Mouse (Mus musculus) layer of hippocampus, postnatal 14 days (tissue): ENCODE measurements around the gene Nacad. TPM values are rescaled to one million over a fixed set of nuclear protein-coding genes. Genes with fewer than 3 reads are reported as not detected.
"Not testable (repeated sequence)": the region's sequence is repeated elsewhere in the genome, so short reads cannot be mapped to it uniquely, and the experiment has no call there.

ENCODE experiments used
- DNase-seq, 2 experiments: peaks; one replicate each; pipeline ENCODE4 v3.0.0; 2021 to 2022; ENCODE audit warnings: low spot score in 2 of 2, mixed read lengths in 1 of 2
- long read RNA-seq, 2 experiments: library from polyadenylated mRNA; stranded (forward); transcript quantifications; one replicate each; pipeline ENCODE4 v2.0.0; 2021
- total RNA-seq, 2 experiments: library from RNA; stranded (reverse); gene quantifications; 2 replicates each; pipeline ENCODE4 v1.2.3; 2021

Gene Nacad
- total RNA-seq, result 10 to 100 TPM; 58.1 to 61.9 TPM
- long read RNA-seq, experiment 1, full-length matches to known transcripts, result 11 of 38 reads
- long read RNA-seq, experiment 1, partial matches to known transcripts, result 23 of 38 reads
- long read RNA-seq, experiment 1, other reads (novel, unspliced or antisense), result 4 of 38 reads
- long read RNA-seq, experiment 2, full-length matches to known transcripts, result 8 of 32 reads
- long read RNA-seq, experiment 2, partial matches to known transcripts, result 19 of 32 reads
- long read RNA-seq, experiment 2, other reads (novel, unspliced or antisense), result 5 of 32 reads

DNA sequence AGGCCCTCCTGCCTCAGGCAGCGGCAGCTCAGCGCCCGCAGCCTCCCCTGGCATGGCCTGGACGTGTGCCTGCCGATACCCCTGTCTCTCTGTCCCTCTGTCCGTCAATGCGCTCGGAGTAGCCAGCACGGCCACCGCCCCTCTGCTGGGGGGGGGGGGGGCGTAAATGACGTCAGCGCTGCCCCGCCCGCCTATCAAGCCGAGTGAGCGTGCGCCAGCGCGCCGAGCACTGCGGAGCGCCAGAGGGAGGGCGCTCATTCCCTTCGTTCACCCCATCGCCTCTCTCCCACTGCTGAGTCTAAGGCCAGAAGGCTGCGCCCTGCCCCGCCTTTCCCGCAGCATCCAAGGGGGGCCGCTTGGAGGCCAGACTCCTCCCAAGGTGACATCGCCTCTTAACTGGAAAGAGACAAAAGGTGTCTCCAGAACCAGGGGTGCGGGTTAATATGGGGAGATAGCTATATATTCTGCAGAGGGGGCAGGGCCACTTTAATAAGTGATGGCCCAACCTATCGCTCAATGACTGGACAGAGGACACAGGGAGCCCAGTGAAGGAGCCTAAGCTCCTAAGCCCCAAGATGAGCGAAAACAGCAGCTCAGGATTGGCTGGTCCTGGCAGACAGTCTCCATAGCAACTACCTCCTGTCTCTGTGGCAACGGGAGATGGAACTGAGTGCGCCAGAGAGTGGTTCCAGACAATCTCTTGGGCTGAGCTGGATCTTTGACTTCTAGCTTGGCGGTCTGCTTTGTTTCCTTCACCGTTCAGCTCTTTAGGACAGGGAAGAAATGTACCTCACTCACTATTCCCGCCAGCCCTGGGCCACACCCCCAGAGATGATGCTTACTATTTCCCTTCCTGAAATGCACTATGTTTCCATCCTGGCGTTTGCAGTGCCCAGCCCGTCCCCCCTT, at the start of gene Nacad:
Gene Nacad, minus strand, starts transcription at position 563 of the 909 bp plus-strand sequence.
- DNase-seq, result peak; percentile 79 to 90

DNA sequence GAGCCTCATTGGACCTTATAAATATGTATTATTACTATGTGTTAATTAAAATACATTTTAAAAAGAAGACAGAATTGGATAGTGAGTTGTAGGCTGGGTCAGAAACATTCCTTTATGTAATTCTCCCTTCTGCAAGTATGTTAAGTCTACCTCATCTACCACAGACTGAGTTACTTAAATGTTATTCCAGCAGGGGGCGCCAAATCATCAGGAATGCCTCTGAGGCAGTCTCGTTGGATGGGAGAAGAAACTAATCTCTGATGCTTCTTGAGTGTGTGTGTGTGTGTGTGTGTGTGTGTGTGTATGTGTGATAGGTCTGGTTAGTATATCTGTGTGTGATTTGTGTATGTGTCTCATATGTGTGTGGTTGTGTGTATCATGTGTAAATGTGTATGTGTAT, 49.0 kb upstream of the Nacad start:
- peak; percentile 73 to 90 for DNase-seq

DNA sequence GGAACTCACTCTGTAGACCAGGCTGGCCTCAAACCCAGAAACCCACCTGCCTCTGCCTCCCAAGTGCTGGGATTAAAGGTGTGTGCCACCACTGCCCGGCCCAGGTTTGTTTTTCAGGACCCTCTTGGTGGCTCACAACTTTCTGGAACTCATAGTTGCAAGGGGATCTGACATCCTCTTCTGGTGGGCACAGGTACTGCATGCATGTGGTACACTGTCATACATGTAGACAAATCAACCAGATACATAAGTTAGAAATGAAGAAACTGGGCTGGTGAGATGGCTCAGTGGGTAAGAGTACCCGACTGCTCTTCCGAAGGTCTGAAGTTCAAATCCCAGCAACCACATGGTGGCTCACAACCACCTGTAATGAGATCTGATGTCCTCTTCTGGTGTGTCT, 47.1 kb upstream of the Nacad start:
- DNase-seq, result not testable (repeated sequence)

DNA sequence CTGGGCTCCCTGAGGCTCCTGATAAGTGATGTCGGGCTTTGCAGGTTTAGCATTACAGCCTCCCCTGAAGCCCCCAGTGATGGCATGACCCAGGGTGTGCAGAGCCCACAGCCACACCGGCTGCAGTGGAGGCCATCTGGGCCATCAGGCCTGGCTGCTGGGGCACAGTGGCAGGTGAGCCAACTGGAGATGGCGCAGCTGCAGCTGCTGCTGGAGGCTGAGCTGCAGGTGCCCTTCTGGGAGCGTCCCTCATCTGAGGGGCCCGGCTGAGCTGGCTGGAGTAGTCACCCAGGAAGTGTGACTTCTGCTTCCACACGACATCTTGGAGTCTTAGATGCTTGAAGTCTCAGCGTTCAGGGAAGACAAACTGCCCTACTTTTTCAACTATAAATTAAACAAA, 44.7 kb upstream of the Nacad start:
- no peak for DNase-seq

DNA sequence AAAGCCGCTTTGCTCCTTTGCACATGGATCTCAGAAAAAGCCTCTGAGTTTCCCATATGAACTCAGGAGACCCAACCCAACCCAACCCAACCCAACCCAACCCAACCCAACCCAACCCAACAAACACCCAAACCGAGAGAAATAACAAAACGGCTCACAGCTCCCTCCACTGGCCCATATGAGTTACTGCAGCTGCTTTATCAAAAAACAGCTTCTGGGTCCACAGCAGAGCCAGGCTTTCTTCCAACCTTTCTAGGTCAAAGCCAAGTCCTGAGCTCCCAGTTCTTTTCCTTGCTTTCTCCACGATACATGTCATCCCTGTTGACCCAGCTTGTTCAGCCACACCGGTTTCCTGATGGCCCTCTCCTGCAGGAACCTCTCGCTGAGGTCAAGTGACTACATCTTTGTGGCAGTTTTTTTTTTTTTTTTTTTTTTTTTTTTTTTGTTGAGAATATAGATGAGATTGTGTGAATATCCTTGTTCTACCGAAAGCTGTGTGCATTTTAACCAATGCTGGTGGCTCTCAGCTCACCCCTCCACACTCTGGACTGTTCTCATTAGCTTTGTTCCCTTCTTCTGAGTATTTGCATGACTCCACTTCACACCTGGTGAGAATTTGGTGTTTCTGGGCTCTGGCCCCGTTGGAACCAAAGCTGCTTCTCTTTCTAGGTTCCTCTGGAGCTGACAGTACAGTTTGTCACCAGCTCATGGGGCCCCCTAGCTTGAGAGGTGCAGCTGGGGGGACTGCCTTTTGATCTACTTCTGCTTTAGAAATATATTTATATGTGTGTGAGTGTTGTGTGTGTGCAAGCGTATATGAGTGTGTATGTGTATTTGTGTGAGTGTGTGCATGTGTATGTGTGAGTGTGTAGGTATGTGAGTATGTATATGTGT, 42.2 kb upstream of the Nacad start:
- DNase-seq, result no peak

DNA sequence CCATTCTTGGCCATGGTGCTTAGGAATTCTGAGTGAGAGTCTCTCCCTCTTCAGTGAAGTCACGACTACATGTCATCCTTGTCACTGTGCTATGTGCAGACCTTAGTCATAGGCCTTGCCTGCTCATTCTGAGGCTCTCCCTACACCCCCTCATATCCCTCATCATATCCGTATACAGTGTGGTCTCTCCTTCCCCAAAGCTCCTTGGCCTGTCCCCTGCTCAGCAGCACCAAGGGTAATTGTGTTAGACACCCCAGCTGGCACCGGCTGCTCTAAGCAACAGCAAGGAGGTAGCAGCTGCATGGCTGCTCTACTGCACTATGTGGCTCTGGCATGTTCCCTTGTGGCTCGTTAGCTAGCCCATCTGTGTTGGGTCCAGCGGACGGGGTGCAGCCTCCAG, 38.7 kb upstream of the Nacad start:
- no peak for DNase-seq

DNA sequence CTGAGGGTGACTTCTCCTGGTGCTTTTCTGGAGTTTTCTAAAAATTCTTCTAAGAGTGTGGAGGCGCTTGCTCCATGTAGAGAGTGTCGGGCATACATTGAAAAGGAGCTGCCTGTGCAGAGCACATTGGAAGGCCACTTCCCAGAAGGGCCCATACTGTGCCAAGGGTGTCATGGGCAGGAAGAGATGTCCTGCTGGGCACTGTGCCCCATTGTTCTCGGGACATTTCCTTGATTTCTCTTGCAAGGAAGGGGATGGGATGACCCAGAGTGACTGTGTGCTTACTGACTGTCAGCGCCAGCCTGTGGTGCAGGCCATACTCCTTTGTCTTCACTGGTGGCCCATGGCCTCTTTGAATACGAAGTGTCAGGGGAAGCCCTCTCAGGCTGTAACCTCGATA, 33.2 kb upstream of the Nacad start:
- DNase-seq, result no peak

DNA sequence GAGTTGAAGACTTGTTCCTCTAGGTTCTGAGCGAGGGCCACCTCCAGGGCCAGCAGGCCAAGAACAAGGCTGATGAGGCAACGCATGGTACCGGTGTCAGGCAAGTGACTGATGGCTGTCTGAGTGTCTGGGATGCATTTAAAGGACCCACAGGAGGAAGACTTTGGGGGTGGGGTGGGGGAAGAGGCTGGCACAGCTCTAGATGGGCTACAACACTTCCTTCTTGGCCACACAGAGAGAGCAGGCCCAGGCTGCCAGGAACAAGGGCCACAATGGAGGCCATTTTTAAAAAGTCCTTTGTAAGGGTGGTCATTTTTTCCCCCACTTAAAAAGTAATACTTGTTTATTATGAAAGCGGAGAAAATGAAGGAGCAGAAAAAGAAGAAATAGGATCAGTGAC, 32.7 kb upstream of the Nacad start, which contains the start of gene Wap:
Gene Wap, minus strand, starts transcription at position 101 of the 400 bp plus-strand sequence.
- DNase-seq, result no peak

DNA sequence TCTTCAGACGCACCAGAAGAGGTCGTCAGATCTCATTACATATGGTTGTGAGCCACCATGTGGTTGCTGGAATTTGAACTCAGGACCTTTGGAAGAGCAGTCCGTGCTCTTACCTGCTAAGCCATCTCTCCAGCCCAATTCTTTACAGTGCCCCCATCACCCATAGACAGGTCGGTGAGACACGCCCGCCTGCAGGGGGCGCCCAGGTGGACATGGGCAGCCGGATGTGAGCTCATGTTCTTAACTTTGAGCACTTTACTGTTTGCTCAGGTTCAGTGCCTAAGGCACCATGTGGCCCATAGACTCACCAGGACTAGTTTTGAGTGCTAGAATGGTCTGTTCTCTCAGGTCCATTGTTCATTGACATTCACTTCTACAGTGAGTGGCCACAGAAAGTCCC, 30.3 kb upstream of the Nacad start:
- no peak for DNase-seq

DNA sequence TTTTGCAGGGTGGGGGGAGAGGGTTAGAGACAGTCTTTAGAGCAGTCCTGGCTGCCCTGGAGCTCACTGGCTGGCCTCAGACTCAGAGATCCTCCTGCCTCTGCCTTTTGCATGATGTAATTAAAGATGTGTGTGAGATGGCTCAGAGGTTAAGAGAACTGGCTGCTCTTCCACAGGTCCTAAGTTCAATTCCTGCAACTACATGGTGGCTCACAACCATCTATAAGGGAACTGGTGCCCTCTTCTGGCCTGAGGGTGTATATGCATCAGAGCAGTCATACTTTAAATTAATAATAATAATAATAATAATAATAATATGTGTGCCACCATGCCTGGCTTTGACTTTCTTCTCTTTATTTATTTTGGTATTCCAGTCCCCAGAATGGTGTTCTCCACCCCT, 23.8 kb upstream of the Nacad start:
- DNase-seq, result no peak

DNA sequence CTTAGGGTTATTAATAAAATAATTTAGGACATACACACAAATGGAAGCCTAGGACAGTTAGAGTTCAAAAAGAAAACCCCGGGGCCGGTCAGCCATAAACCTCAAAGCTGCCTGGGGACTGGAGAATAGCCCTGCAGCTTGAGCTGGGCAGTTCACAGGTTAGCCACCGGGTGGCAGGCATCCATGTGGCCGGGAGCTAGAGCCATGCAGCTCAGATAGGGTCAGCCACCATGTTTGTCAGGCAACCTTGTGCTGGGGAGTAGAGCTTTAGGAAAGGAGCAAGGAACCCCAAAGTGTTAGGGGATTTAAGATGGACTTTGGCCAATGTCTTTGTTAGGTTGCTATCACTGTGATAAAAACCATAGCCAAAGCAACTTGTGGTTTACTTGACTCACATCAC, 22.7 kb upstream of the Nacad start:
- DNase-seq, result no peak

DNA sequence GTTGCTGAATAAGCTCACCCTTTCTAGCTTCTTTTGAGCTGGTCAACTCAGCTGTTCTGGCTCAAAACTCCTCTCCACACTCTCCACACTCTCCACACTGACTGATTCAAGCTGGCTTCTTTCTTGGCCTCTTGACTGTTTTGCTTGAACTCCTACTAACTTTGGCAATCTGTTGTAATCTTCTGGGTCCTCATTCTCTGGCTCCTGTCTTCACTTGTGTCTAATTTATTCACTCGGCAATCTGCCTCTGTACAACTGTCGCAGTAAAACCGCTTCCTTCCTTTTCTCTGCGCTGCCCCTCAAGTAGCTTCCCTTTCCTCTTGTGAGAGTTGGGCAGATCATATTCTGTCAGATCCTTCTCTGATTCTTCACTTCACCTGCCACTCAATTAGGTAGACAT, 21.9 kb upstream of the Nacad start:
- no peak for DNase-seq

DNA sequence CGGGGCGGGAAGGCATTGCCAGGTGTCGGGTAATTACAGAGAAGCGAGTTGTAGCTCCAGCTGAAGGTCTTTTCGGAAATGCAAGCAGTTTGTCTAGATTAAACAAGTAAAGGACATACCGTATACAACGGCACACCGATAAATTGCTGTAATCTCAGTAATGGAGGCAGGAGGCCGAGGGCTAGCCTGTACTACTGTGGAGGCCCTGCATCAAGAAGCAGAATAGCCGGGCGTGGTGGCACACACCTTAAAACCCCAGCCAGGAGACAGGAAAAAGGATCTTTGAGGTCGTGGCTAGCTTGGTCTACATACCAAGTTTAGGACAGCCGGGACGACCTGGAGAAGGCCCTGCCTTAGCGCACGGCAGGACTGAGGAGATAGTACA, 20.5 kb upstream of the Nacad start:
- no peak for DNase-seq

DNA sequence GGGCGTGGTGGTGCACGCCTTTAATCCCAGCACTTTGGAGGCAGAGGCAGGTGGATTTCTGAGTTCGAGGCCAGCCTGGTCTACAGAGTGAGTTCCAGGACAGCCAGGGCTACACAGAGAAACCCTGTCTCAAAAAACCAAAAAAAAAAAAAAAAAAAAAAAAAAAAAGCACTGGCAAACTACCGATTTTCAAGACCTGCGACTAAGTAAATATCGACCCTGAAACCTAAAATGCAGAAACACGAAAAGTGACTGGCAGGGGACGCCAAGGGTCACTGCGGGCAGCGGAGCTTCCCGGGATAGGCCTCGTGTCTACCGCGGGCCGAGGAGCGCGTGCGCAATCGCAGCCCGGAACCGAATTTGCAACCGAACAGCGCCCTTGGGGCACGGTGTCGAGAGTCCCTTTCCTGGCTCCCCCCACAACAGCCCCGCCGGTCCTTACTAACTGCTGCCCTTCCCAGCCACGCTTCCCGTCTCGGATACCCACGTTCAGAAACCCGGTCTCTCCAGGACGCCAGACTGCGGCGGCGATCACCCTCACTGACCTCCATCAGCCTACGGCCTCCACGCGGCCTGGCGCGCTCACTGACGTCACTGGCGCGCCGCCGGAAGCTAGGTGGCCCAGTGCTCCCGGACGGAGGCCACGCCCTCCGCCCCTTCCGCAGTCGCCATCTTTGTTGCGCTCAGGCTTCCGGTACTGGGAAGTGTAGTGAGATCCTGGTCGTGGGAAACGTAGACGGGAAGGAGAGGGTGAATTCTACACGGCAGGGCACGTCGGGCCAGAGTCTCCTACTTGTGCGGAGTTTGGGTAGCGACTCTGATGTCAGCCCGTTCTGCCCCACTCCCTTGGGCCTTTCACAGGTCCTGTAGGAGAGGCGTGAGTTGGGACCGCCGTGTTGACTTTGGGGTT, 19.9 kb upstream of the Nacad start, which contains the start of gene Tbrg4:
Gene Tbrg4, minus strand, starts transcription at position 590 of the 910 bp plus-strand sequence.
- DNase-seq, result peak; percentile 94 to 95

DNA sequence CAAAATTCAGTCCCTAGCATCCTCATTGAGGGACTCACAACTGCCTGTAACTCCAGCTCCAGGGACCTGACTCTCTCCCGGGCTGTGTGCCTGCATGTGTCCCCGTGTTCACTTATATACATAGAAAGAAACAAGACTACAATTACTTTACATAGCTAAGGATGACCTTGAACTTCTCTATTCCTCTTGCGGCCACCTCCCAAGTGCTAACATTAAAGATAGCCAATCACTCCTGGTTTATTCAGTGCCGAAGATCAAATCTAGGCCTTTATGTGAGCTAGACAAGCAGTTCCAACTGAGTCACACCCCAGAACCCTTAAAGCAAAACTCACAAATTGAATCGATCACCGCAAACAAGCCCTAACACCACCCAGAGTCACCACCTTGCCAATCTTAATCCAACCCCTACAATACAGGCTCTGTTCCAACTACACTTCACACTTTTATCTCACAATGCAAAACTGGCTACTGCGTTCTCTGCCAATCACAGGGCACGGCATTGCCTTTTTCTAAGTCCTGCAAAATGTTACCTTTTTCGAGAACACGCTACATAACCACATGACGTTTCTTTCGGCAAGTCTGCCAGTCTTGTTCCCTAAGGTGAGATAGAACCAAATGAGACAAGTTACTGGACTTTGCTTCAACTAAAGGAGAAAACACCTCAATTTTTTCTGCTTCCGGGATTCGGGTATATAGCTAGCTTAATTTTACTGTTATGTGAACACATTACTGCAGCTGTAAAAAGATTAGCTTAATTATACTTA, 18.9 kb upstream of the Nacad start:
- no peak for DNase-seq

DNA sequence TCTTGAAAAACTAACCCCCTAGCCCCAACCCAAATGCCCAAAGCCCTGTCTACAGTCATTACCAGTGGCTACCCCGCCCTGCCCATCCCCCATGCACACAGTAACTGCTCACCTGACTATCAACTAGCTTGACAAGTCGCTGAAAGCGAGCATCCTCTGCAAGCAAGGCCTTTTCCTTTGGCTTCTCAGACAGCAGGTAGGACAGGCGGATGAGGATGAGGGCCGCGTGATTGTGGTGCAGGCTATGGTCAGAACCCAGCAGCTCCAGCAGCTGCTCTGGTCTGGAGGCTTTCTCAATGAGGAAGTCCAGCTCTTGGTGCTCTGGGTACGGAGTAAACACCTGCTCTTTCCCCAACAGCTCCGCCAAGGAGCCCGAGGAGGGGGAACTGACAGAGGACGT, 17.9 kb upstream of the Nacad start:
- DNase-seq, result no peak

DNA sequence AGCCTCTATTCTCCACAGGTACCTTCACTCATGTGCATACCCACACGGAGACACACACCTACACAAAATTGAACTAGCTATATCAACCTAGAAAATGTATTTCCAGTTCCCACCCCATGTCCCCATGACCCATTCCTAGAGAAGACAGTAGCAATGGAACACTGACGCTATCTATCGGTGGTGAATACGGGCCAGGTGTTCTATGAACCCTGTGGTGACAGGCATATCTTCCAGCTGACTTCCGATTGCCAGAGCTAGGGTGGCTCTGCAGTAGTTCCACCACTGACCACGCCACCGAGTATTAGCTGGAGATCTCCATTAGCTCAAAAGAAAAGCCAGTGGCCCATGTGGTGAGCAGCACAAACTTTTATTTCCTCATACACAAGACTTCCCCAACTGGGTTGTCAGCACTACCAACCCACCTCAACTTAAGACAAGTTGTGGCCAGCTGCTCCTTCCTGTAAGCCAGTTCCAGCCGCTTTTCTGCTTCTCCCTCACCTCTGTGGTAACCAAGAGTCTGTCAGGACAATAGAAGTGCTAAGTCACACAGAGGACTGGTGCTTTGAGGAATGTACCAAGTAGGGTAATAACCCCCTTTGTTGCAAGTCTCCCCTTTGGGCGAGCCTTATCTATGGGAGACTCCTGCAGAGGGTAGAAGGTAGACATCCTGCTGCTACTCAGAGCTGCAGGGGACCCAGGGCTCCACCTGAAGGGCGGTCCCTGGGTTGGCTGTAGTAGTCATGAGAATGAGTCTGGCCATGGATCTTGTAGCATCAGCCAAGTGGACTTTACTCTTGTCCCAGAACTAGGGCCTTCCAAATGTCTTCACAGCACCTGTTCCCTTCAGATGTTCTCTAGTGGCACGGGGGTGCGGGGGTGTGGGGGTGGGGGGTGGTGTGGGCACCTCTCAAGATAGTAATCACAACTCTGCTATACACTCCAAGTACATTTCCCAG, 9.7 kb upstream of the Nacad start:
- no peak for DNase-seq

DNA sequence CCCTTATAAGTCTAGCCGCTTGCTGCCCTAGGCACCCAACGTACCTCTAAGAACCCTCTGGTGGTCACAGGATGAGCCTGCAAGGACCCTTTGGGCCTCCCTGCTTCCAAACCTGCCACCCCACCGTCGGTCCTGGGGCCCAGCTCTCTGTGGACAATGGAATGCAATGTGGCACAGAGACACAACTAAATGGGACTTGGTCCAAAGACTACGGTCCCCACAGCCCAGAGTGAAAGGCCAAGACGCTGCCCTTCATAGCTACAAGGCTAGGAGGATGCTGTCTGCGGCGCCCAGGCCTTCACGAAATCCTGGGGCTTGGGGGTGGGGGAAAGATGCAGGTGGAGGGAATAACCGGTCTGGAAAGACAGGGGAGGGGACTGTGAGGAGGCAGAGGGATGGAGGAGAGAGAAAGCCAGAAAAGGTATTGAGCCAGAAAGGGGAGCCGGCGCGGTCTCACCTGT, 802 bp downstream of the Nacad start:
- DNase-seq, result peak; percentile 42 to 59
